Mouse (Mus musculus): ENCODE results near the gene Rgs7bp.

The Rgs7bp gene

GRCm38 (mm10) chr13:105054181-105054940 is at the start of gene Rgs7bp:
TSS of gene Rgs7bp (minus strand) at chr13:105054930.
- peak in 1 of 2 experiments; percentile 15 for DNase-seq

GRCm38 (mm10) chr13:105104385-105104784 is 49.7 kb upstream of the Rgs7bp start:
- DNase-seq: no peak

- DNase-seq: no peak
These were observed 46.0 kb upstream of the Rgs7bp start for GRCm38 (mm10) chr13:105100705-105101104.

- no peak for DNase-seq
These were observed 41.6 kb upstream of the Rgs7bp start for GRCm38 (mm10) chr13:105096316-105096715.

- DNase-seq: no peak
These were observed 34.5 kb upstream of the Rgs7bp start for GRCm38 (mm10) chr13:105089276-105089675.

GRCm38 (mm10) chr13:105081862-105082261 is 27.1 kb upstream of the Rgs7bp start, which contains the start of gene 4933425L06Rik:
TSS of gene 4933425L06Rik (plus strand) at chr13:105082122.
- DNase-seq: no peak

GRCm38 (mm10) chr13:105066890-105067845 is 12.4 kb upstream of the Rgs7bp start:
- DNase-seq: no peak

- no peak for DNase-seq
These were observed 11.4 kb upstream of the Rgs7bp start for GRCm38 (mm10) chr13:105066119-105066518.

- no peak for DNase-seq
These were observed 644 bp upstream of the Rgs7bp start for GRCm38 (mm10) chr13:105055374-105055773.

GRCm38 (mm10) chr13:105054941-105055309 is 195 bp upstream of the Rgs7bp start:
- DNase-seq: no peak

- no peak for DNase-seq
These were observed 1.1 kb downstream of the Rgs7bp start for GRCm38 (mm10) chr13:105053618-105054017.

- no peak for DNase-seq
These were observed 3.3 kb downstream of the Rgs7bp start for GRCm38 (mm10) chr13:105051432-105051831.

- no peak for DNase-seq
These were observed 6.1 kb downstream of the Rgs7bp start for GRCm38 (mm10) chr13:105048662-105049061.

GRCm38 (mm10) chr13:105047377-105047776 is 7.4 kb downstream of the Rgs7bp start:
- DNase-seq: no peak

- no peak for DNase-seq
These were observed 10.8 kb downstream of the Rgs7bp start for GRCm38 (mm10) chr13:105043882-105044281.

GRCm38 (mm10) chr13:105038334-105038733 is 16.4 kb downstream of the Rgs7bp start:
- no peak for DNase-seq

GRCm38 (mm10) chr13:105037816-105038215 is 16.9 kb downstream of the Rgs7bp start:
- DNase-seq: no peak

- no peak for DNase-seq
These were observed 22.8 kb downstream of the Rgs7bp start for GRCm38 (mm10) chr13:105031882-105032281.

GRCm38 (mm10) chr13:105028276-105028675 is 26.5 kb downstream of the Rgs7bp start:
- DNase-seq: no peak

- no peak for DNase-seq
These were observed 38.2 kb downstream of the Rgs7bp start for GRCm38 (mm10) chr13:105016577-105016976.

- no peak for DNase-seq
These were observed 38.9 kb downstream of the Rgs7bp start for GRCm38 (mm10) chr13:105015710-105016404.

- DNase-seq: no peak
These were observed 43.4 kb downstream of the Rgs7bp start for GRCm38 (mm10) chr13:105011300-105011699.

GRCm38 (mm10) chr13:105008891-105009290 is 45.8 kb downstream of the Rgs7bp start:
- DNase-seq: no peak
